Mouse (Mus musculus): ENCODE measurements around the gene Banp. TPM values are rescaled to one million over a fixed set of nuclear protein-coding genes. Genes with fewer than 3 reads are reported as not detected.

Gene Banp
- polyA plus RNA-seq (2016; fragmentation: Nextera tagmentation; extraction: Ambion mirVana) = 55.4 and 60.0 TPM in 2 replicates

DNA sequence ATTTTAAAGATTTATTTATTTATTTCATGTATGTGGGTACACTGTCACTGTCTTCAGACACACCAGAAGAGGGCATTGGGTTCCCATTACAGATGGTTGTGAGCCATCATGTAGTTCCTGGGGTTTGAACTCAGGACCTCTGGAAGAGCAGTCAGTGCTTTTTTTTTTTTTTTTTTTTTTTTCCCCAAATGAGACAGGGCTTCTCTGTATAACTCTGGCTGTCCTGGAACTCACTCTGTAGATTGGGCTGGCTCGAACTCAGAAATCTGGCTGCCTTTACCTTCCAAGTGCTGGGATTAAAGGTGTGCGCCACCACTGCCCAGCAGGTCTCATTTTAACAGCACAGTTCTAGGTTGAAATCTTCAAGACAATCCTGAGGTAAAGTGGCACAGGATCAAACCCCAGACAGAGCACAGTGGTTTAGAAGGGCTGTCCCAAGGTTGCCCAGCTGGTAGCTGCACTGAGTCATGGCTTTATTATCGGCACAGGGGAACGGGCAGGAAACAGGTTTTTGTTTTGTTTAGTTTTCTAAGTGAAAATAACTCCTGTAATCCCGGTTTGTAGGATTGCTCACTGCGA, at the start of gene Banp:
Gene Banp (plus strand): TSS at position 529 of the 579 bp plus-strand sequence.
- WGBS = 63% methylated on average over 6 of the region's 6 CpGs
- H3K4me1 ChIP-seq = peaks cover 48% of the 10 kb centered on the region

DNA sequence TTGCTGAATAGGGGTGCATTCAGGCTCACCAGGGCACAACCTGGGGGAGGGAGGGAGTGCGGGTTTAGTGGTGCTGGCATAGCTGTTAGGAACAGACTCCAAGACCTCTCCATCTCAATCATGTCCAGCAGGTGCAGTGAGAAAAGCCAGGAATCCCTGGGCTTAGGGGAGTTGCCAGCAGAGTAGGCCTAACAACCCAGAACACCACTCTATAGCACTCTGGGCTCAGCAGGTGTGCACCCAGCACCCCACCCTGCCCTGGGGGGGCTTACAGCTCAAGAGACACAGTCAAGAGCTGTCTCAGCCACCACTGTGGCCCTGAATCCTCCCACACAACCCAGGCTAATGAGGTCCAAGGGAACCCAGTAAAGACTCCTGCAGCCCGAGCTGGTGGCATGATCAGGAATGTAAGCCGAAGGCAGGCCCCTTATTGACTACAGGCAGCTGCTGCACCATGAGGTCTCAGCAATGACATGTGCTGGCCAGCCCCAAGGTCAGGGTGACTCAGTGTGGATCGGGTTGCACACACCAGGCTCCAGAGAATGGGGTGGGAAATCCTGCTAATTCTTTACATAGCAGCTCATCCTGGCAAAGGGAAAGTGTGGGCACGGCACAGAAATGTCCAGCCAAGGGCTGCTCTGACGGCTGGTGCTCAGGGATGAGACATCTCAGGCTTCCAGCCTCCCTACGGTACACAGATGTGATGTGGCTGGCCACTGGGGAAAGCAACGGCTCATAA, 47.9 kb upstream of the Banp start:
- 48% methylated on average over 8 of the region's 8 CpGs for WGBS
- Histone ChIP-seq H3K4me1 (peaks cover 79% of the 10 kb centered on the region), H3K27ac (peak overlapping the region; percentile 33; the same call in 1 of the 2 replicates), H3K4me3 (no peak overlapping the region), H3K27me3 (ENCODE audit: low read depth, poor library complexity, severe bottlenecking) (no peaks in the 10 kb centered on the region), H3K9me3 (replicated peaks) (no peaks in the 10 kb centered on the region), H3K36me3 (no peaks in the 10 kb centered on the region)
- DNase-seq (ENCODE audit: low spot score) = peak; percentile 48

More for the DNA sequence above, at the start of gene Banp:
- no peaks in the 10 kb centered on the region for H3K27me3 ChIP-seq (ENCODE audit: low read depth, poor library complexity, severe bottlenecking)
- H3K9me3 ChIP-seq (replicated peaks) = no peaks in the 10 kb centered on the region
- H3K36me3 ChIP-seq = peaks cover 19% of the 10 kb centered on the region
- H3K4me3 ChIP-seq = peak within 1 kb of the TSS; percentile 97
- no peak for DNase-seq (ENCODE audit: low spot score)
- peak within 1 kb of the TSS; percentile 92 for H3K27ac ChIP-seq

DNA sequence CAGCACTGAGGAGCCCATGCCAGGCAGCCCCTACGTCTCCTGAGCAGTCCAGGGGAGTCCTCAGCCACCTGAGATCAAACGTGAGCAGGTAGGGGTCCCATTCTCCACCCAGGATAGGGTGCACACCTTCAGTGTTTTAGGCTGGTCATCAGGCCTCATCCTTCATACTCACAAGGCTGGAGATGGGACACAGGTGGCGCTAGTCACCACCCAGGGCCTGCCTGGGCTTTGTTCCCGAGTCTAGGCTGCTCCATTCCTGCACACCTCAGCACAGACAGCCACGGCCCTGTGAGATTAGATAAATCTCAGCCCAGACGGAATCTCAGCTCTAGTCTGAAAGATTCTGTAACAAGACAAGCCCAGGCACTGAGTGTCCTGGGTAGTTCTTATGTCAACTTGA, 45.6 kb upstream of the Banp start:
- Histone ChIP-seq H3K27ac (no peak overlapping the region), H3K36me3 (no peaks in the 10 kb centered on the region), H3K4me3 (no peak overlapping the region), H3K9me3 (replicated peaks) (no peaks in the 10 kb centered on the region), H3K4me1 (peaks cover 79% of the 10 kb centered on the region), H3K27me3 (ENCODE audit: low read depth, poor library complexity, severe bottlenecking) (peaks cover 10% of the 10 kb centered on the region; the same call in 1 of the 2 replicates)
- no peak for DNase-seq (ENCODE audit: low spot score)
- WGBS = 71% methylated on average over 6 of the region's 6 CpGs

DNA sequence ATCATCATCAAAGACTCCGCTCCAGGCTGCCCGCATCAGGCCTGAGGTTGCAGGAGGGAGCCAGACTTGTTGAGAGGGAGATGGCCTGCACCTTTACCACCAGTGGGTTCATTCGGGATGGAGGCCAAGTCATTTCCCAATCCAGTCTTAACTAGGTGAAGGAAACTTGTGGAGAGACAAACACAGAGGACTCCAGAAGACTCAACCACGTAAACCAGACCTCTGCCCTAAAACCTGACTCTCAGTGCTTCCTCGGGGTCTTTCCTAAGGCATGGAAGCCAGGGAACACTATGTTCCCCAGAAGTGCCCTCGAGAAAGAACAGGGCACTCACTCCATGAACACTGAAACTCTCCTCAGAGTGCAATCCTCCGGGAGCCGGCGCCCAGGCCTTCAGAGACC, 44.6 kb upstream of the Banp start:
- no peak overlapping the region for H3K4me3 ChIP-seq

DNA sequence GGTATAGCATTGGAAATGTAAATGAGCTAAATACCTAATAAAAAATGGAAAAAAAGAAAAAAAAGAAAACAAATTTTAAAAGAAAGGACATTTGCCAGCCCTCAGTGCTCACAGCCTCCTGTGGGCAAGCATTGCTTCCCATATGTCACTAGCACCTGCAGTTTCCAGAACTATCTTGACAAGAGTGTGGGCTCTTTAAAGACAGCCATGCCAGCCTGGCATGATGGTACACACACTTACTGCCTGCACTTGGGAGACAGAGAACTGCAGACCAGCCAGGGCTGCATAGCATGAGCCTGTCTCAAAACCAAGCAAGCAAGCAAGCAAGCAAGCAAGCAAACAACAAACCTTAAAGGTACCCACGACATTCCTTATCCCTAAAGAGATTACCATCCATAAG, 44.1 kb upstream of the Banp start:
- H3K27ac ChIP-seq = no peak overlapping the region
- H3K27me3 ChIP-seq (ENCODE audit: low read depth, poor library complexity, severe bottlenecking) = peaks cover 13% of the 10 kb centered on the region; the same call in 1 of the 2 replicates
- no peaks in the 10 kb centered on the region for H3K36me3 ChIP-seq
- no peaks in the 10 kb centered on the region for H3K9me3 ChIP-seq (replicated peaks)
- no peak for DNase-seq (ENCODE audit: low spot score)
- peaks cover 77% of the 10 kb centered on the region for H3K4me1 ChIP-seq
- 78% methylated on average over 1 of the region's 1 CpGs for WGBS
- H3K4me3 ChIP-seq = peak overlapping the region; percentile 75

More for the DNA sequence above, 44.6 kb upstream of the Banp start:
- no peaks in the 10 kb centered on the region for H3K36me3 ChIP-seq
- no peak for DNase-seq (ENCODE audit: low spot score)
- H3K4me1 ChIP-seq = peaks cover 77% of the 10 kb centered on the region
- peaks cover 13% of the 10 kb centered on the region; the same call in 1 of the 2 replicates for H3K27me3 ChIP-seq (ENCODE audit: low read depth, poor library complexity, severe bottlenecking)
- WGBS = 88% methylated on average over 9 of the region's 9 CpGs
- no peaks in the 10 kb centered on the region for H3K9me3 ChIP-seq (replicated peaks)
- H3K27ac ChIP-seq = no peak overlapping the region

- no peaks in the 10 kb centered on the region for H3K36me3 ChIP-seq
- peak overlapping the region; percentile 75 for H3K4me3 ChIP-seq
- no peak for DNase-seq (ENCODE audit: low spot score)
- no peaks in the 10 kb centered on the region for H3K9me3 ChIP-seq (replicated peaks)
- WGBS = 44% methylated on average over 5 of the region's 5 CpGs
- H3K27me3 ChIP-seq (ENCODE audit: low read depth, poor library complexity, severe bottlenecking) = peaks cover 13% of the 10 kb centered on the region; the same call in 1 of the 2 replicates
- no peak overlapping the region for H3K27ac ChIP-seq
- peaks cover 76% of the 10 kb centered on the region for H3K4me1 ChIP-seq
These were observed 43.7 kb upstream of the Banp start for GRCm38 (mm10) chr8:121905864-121906263.

GRCm38 (mm10) chr8:121906542-121907512, 42.7 kb upstream of the Banp start:
- Histone ChIP-seq H3K9me3 (replicated peaks) (no peaks in the 10 kb centered on the region), H3K27ac (peak overlapping the region; percentile 82), H3K4me3 (peak overlapping the region; percentile 75), H3K27me3 (ENCODE audit: low read depth, poor library complexity, severe bottlenecking) (peaks cover 13% of the 10 kb centered on the region; the same call in 1 of the 2 replicates), H3K36me3 (no peaks in the 10 kb centered on the region), H3K4me1 (peaks cover 67% of the 10 kb centered on the region)
- under 1% methylated on average over 72 of the region's 72 CpGs for WGBS
- peak; percentile 56 for DNase-seq (ENCODE audit: low spot score)

DNA sequence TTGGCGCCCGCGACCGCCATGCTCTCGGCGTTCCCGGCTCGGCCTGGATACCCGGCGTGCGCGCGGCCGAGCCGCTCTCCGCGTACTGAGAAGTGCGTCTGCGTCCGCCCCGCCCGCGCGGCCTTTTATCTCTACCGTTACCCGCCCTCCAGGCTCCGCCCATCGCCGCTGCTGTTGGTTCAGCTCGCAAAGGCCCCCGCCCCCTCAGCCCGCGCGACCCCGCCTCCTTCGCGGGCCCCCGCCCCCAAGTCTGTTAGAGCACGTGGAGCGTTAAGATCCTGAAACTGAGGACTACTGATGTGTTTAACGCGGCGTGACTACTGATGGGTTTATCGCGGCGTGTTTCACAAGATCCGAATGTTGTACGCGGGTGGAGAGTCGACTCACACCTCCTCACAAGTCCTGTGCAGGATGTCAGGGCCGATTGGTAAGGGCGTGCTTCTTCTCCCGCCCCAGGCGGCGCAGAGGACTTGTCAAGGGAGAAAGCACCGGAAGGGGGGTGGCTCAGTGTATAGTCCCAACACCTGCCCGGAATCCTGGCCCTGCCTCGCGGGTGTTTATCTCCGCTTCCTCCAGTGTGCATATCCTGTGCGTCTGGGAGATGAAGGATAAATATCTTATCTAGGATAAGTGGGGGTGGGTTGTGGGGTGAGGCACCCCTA, 41.8 kb upstream of the Banp start, which contains the start of gene Slc7a5:
Gene Slc7a5 (minus strand): TSS at position 108 of the 662 bp plus-strand sequence.
- peaks cover 60% of the 10 kb centered on the region for H3K4me1 ChIP-seq
- peaks cover 13% of the 10 kb centered on the region; the same call in 1 of the 2 replicates for H3K27me3 ChIP-seq (ENCODE audit: low read depth, poor library complexity, severe bottlenecking)
- peak; percentile 97 for DNase-seq (ENCODE audit: low spot score)
- H3K27ac ChIP-seq = peak within 1 kb of the TSS; percentile 82
- H3K36me3 ChIP-seq = no peaks in the 10 kb centered on the region
- H3K4me3 ChIP-seq = peak within 1 kb of the TSS; percentile 75
- no peaks in the 10 kb centered on the region for H3K9me3 ChIP-seq (replicated peaks)
- WGBS = under 1% methylated on average over 61 of the region's 61 CpGs

GRCm38 (mm10) chr8:121908378-121909147, 41.0 kb upstream of the Banp start:
- WGBS = 61% methylated on average over 8 of the region's 8 CpGs
- peak overlapping the region; percentile 75 for H3K4me3 ChIP-seq
- no peaks in the 10 kb centered on the region for H3K36me3 ChIP-seq
- DNase-seq (ENCODE audit: low spot score) = no peak
- no peaks in the 10 kb centered on the region for H3K9me3 ChIP-seq (replicated peaks)
- H3K27ac ChIP-seq = no peak overlapping the region
- H3K4me1 ChIP-seq = peaks cover 57% of the 10 kb centered on the region
- H3K27me3 ChIP-seq (ENCODE audit: low read depth, poor library complexity, severe bottlenecking) = peaks cover 13% of the 10 kb centered on the region; the same call in 1 of the 2 replicates

DNA sequence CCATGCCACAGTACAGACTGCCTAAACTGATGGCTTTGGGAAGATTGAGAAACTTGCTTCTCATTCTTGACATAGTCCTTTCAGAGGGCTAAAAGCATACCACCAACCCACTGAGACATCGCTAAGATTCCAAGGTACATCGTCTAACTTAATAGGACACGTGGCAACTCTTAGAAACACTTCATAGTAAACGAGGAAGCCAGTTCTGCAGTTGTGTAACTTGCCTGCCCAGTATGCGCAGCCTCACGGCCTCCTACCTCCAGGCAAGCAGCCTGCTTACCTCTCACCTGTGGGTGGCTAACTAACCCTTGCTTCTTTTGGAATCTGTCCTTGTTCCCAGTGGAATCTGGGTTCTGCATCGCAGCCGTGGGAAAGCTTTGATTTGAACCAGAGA, 40.4 kb upstream of the Banp start:
- Histone ChIP-seq H3K4me1 (peaks cover 52% of the 10 kb centered on the region), H3K4me3 (no peak overlapping the region), H3K27me3 (ENCODE audit: low read depth, poor library complexity, severe bottlenecking) (peaks cover 13% of the 10 kb centered on the region; the same call in 1 of the 2 replicates), H3K36me3 (no peaks in the 10 kb centered on the region), H3K27ac (no peak overlapping the region), H3K9me3 (replicated peaks) (no peaks in the 10 kb centered on the region)
- DNase-seq (ENCODE audit: low spot score) = no peak
- 74% methylated on average over 8 of the region's 8 CpGs for WGBS

- H3K4me3 ChIP-seq = no peak overlapping the region
- H3K9me3 ChIP-seq (replicated peaks) = no peaks in the 10 kb centered on the region
- WGBS = 6% methylated on average over 6 of the region's 6 CpGs
- peaks cover 13% of the 10 kb centered on the region; the same call in 1 of the 2 replicates for H3K27me3 ChIP-seq (ENCODE audit: low read depth, poor library complexity, severe bottlenecking)
- H3K4me1 ChIP-seq = peaks cover 49% of the 10 kb centered on the region
- no peak overlapping the region for H3K27ac ChIP-seq
- DNase-seq (ENCODE audit: low spot score) = peak; percentile 76
- H3K36me3 ChIP-seq = no peaks in the 10 kb centered on the region
These were observed 39.9 kb upstream of the Banp start for GRCm38 (mm10) chr8:121909663-121910062.
